Mouse (Mus musculus): ENCODE results near the gene Ube3c.

DNA sequence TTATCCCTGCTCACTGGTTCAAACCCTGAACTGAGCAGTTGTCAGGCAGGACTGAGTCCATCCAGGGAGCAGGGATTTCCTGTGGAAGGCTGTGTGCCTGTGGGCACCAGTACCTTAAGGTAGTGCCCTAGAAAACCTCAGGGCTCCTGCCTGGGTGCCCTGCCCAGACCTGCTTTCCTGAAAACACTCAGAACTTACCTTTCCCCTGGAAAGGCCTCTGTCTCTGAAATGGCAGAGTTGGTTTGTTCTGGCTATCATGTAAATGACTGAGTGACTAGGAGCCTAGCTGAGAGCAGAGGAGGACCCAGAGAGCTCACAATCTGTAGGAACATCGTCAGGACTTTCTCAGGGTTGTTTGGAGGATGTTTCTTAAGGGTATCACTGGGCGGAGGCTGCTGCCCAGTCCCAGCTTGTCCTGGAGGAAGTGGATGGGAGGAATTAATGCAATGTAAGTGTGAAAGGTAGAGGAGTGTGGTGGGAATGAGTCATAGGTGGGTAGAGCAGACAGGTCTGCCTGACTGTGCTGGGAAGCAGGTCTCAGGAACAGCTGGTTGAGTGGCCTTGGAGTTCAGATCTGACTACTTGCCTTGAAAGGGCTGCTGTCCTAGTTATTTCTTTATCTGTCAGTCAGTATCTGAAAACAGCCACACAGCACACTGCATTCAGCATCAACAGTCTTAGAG, 130.6 kb downstream of the Ube3c start:
- TF ChIP-seq CTCF (conservative IDR thresholded peaks at IDR 0.05; ENCODE audit: insufficient read depth, insufficient read length, low read depth, low read length): no peak
- TF ChIP-seq POLR2A (IDR thresholded peaks at IDR 0.05; ENCODE audit: low read depth, low read length): no peak
